Mouse (Mus musculus): ENCODE results near the gene Jdp2.

- no peak for TF ChIP-seq POLR2A (IDR thresholded peaks at IDR 0.05; ENCODE audit: extremely low read depth, insufficient read depth, low read length)
- no peak for TF ChIP-seq CTCF (IDR thresholded peaks at IDR 0.05; ENCODE audit: low read depth, low read length)
These were observed 85.8 kb downstream of the Jdp2 start for GRCm38 (mm10) chr12:85684411-85685275.

Data from liver, adult 2 months (tissue).